Mouse (Mus musculus): ENCODE measurements at regions not wholly inside any gene's neighbourhood (a gene's known extent, or its start where the extent isn't known, plus 50 kb on each side); places are given as distances from the start of the nearest gene placed in this dataset.

- TF ChIP-seq POLR2A (IDR thresholded peaks at IDR 0.05; ENCODE audit: borderline replicate concordance, extremely low read depth, insufficient read depth, insufficient read length, poor library complexity, severe bottlenecking) (no peak), CTCF (IDR thresholded peaks at IDR 0.05; ENCODE audit: borderline replicate concordance, extremely low read depth, insufficient read depth, insufficient read length) (no peak)
These were observed 124.0 kb upstream of the Ncam1 start for GRCm38 (mm10) chr9:49922770-49923169.

All from brain, embryonic 14.5 days (tissue).